Mouse (Mus musculus): Measurements from ENCODE around the gene Atp5d.

DNA sequence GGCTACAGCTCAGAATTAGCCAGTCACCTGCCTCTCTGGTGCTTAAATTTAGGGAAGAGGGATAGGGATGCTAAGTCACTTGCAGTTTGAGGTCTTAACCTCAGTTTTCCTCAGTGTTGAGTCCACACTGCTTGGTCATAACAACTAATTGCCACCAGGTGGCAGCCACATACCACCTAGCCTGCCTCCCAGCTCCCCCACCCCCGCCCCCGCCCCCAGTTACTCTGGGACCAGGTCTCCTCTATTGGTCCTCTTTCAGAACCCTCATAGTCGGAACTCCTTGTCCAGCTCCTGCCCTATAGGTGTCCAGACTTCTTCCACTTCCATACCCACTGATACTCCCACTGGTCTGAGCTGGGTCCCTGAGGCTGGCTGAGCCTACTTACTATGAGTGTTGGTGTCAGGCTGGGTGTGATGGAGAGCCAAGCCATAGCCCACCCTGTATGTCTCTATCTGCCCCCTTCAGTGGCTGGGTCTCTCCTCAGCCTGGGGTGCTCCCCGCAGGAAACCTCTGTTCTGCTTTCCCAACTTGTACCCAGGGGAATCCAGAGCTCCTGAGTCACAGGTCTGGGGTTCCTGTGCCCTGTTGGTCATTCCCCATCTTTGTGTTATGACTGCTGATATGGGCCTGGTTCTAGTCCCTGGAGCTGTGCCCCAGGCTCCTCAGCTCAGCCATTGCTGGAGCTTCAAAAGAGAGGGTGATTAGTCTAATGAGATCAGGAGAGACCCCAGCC, 37.3 kb downstream of the Atp5d start:
- TF ChIP-seq CHD2 (IDR thresholded peaks at IDR 0.05; ENCODE audit: low read depth, low read length) = no peak
- peak; percentile 12; the same call in 1 of the 2 replicates for TF ChIP-seq ZC3H11A (IDR thresholded peaks at IDR 0.05; ENCODE audit: borderline replicate concordance, low read depth, low read length)
- TF ChIP-seq MAFK (IDR thresholded peaks at IDR 0.05; ENCODE audit: insufficient read depth, low read depth, low read length) = no peak
- TF ChIP-seq HCFC1 (IDR thresholded peaks at IDR 0.05; ENCODE audit: borderline replicate concordance, insufficient read depth, low read length) = no peak
